Mouse (Mus musculus) CH12.LX (cell line): ENCODE measurements around the gene 4933416C03Rik. TPM values are rescaled to one million over a fixed set of nuclear protein-coding genes. Genes with fewer than 3 reads are reported as not detected.

Experiments used
- DNase-seq: peaks from one replicate; pipeline ENCODE4 v3.0.0-alpha.2; 2013; ENCODE audit errors: extremely low read depth
- H3K27ac ChIP-seq: 2 replicates; pipeline ENCODE4 v1.5.1; 2012; ENCODE audit warnings: low read depth, mild to moderate bottlenecking, control low read depth, moderate library complexity; ENCODE audit not compliant: insufficient read depth
- H3K27me3 ChIP-seq: replicated peaks from 2 replicates; pipeline ENCODE3; 2012; ENCODE audit warnings: inconsistent platforms
- H3K36me3 ChIP-seq, 2 experiments: replicated peaks in 1 of 2; 2 replicates each; pipeline versions ENCODE3 to v1.6.1; 2012; ENCODE audit warnings: inconsistent platforms in 1 of 2, low read length in 1 of 2, mild to moderate bottlenecking in 1 of 2, mixed read lengths in 1 of 2, moderate library complexity in 1 of 2; ENCODE audit not compliant: control insufficient read depth in 1 of 2, insufficient read depth in 1 of 2
- H3K4me1 ChIP-seq, 2 experiments: 2 replicates each; pipeline ENCODE4 v1.6.1; 2012; ENCODE audit warnings: inconsistent platforms in 1 of 2, moderate library complexity in 1 of 2; ENCODE audit not compliant: insufficient read depth in 2 of 2, control insufficient read depth in 1 of 2
- H3K4me2 ChIP-seq: 2 replicates; pipeline ENCODE4 v1.6.1; 2012; ENCODE audit warnings: low read depth, mild to moderate bottlenecking, control low read depth; ENCODE audit not compliant: poor library complexity, insufficient read depth, severe bottlenecking
- H3K4me3 ChIP-seq, 3 experiments: fragments of 150-350 bp in 1 of 3; sonication (generic) in 1 of 3; replicated peaks in 1 of 3; 2 replicates each; pipeline versions ENCODE3 to v1.5.1; 2011 to 2012; ENCODE audit warnings: low read depth in 2 of 3, low read length in 2 of 3, mild to moderate bottlenecking in 2 of 3, moderate library complexity in 2 of 3, control low read depth in 1 of 3, improper control_type of control experiment in 1 of 3, inconsistent platforms in 1 of 3, mixed read lengths in 1 of 3; ENCODE audit not compliant: poor library complexity in 1 of 3
- H3K79me2 ChIP-seq: replicated peaks from 2 replicates; pipeline ENCODE4 v1.6.1; 2012; ENCODE audit warnings: mild to moderate bottlenecking, moderate library complexity; ENCODE audit not compliant: control insufficient read depth, poor library complexity, insufficient read depth, severe bottlenecking; ENCODE audit errors: extremely low read depth
- H3K9ac ChIP-seq: 2 replicates; pipeline ENCODE4 v1.6.1; 2012; ENCODE audit warnings: low read depth, mild to moderate bottlenecking, control low read depth, moderate library complexity; ENCODE audit not compliant: insufficient read depth
- H3K9me3 ChIP-seq: replicated peaks from 2 replicates; pipeline ENCODE3; 2012; ENCODE audit warnings: low read length, inconsistent platforms, mixed read lengths
- BHLHE40 ChIP-seq: IDR thresholded peaks from 2 replicates; pipeline ENCODE4 v1.6.1; 2011; ENCODE audit warnings: mild to moderate bottlenecking, low read depth, low read length, improper control_type of control experiment
- CHD1 ChIP-seq: IDR thresholded peaks from 2 replicates; pipeline ENCODE4 v1.6.1; 2012; ENCODE audit warnings: low read depth, low read length, improper control_type of control experiment, inconsistent platforms
- CTCF ChIP-seq, 2 experiments: IDR thresholded peaks in 1 of 2; conservative IDR thresholded peaks in 1 of 2; 2 replicates each; pipeline ENCODE4 v1.5.1; 2011 to 2012; ENCODE audit warnings: low read depth in 2 of 2, low read length in 2 of 2, improper control_type of control experiment in 1 of 2, inconsistent platforms in 1 of 2, mild to moderate bottlenecking in 1 of 2, moderate library complexity in 1 of 2
- EP300 ChIP-seq: IDR thresholded peaks from 2 replicates; pipeline ENCODE4 v1.6.1; 2011; ENCODE audit warnings: low read length, improper control_type of control experiment
- ETS1 ChIP-seq: conservative IDR thresholded peaks from 2 replicates; pipeline ENCODE4 v1.6.1; 2012; ENCODE audit warnings: low read depth, mild to moderate bottlenecking, inconsistent platforms, low read length, improper control_type of control experiment, moderate library complexity
- GABPA ChIP-seq: IDR thresholded peaks from 2 replicates; pipeline ENCODE4 v1.6.1; 2012; ENCODE audit warnings: low read depth, low read length, improper control_type of control experiment, inconsistent platforms; ENCODE audit not compliant: insufficient replicate concordance
- IRF4 ChIP-seq: IDR thresholded peaks from 2 replicates; pipeline ENCODE4 v1.6.1; 2014; ENCODE audit warnings: low read depth, mild to moderate bottlenecking, inconsistent platforms, low read length, improper control_type of control experiment
- JUND ChIP-seq: conservative IDR thresholded peaks from 2 replicates; pipeline ENCODE4 v1.6.1; 2011; ENCODE audit warnings: low read depth, low read length, improper control_type of control experiment
- KAT2A ChIP-seq: IDR thresholded peaks from 2 replicates; pipeline ENCODE4 v1.6.1; 2012; ENCODE audit warnings: low read length, improper control_type of control experiment, inconsistent platforms; ENCODE audit not compliant: insufficient replicate concordance
- MAX ChIP-seq: IDR thresholded peaks from 2 replicates; pipeline ENCODE4 v1.6.1; 2011; ENCODE audit warnings: low read length, improper control_type of control experiment
- MXI1 ChIP-seq: IDR thresholded peaks from 2 replicates; pipeline ENCODE4 v1.6.1; 2011; ENCODE audit warnings: mild to moderate bottlenecking, low read depth, low read length, improper control_type of control experiment
- RAD21 ChIP-seq: IDR thresholded peaks from 2 replicates; pipeline ENCODE4 v1.6.1; 2011; ENCODE audit warnings: low read depth, mild to moderate bottlenecking, low read length, improper control_type of control experiment, moderate library complexity
- RCOR1 ChIP-seq: conservative IDR thresholded peaks from 2 replicates; pipeline ENCODE4 v1.6.1; 2012; ENCODE audit warnings: low read depth, mild to moderate bottlenecking, inconsistent platforms, low read length, improper control_type of control experiment
- SIN3A ChIP-seq: IDR thresholded peaks from 2 replicates; pipeline ENCODE4 v1.6.1; 2012; ENCODE audit warnings: low read length, improper control_type of control experiment, inconsistent platforms
- TCF12 ChIP-seq: IDR thresholded peaks from 2 replicates; pipeline ENCODE4 v1.6.1; 2014; ENCODE audit warnings: low read depth, mild to moderate bottlenecking, inconsistent platforms, low read length, improper control_type of control experiment
- UBTF ChIP-seq: IDR thresholded peaks from 2 replicates; pipeline ENCODE4 v1.6.1; 2012; ENCODE audit warnings: low read depth, mild to moderate bottlenecking, inconsistent platforms, low read length, improper control_type of control experiment, moderate library complexity
- USF1 ChIP-seq: IDR thresholded peaks from 2 replicates; pipeline ENCODE4 v1.6.1; 2014; ENCODE audit warnings: low read depth, mild to moderate bottlenecking, inconsistent platforms, low read length, improper control_type of control experiment
- ZC3H11A ChIP-seq: IDR thresholded peaks from 2 replicates; pipeline ENCODE4 v1.6.1; 2012; ENCODE audit warnings: low read depth, mild to moderate bottlenecking, inconsistent platforms, low read length, improper control_type of control experiment
- ZKSCAN1 ChIP-seq: IDR thresholded peaks from 2 replicates; pipeline ENCODE4 v1.6.1; 2012; ENCODE audit warnings: low read depth, inconsistent platforms, low read length, improper control_type of control experiment, borderline replicate concordance
- ZMIZ1 ChIP-seq: IDR thresholded peaks from 2 replicates; pipeline ENCODE4 v1.6.1; 2012; ENCODE audit warnings: low read depth, mild to moderate bottlenecking, inconsistent platforms, low read length, improper control_type of control experiment
- dilution Hi-C: fragments of 300-500 bp; cut with MboI; formaldehyde crosslinking; loops from 2 replicates; pipeline ENCODE4 v1.14.3; 2020; ENCODE audit warnings: low sequenced_read_pairs; ENCODE audit not compliant: extremely low pct_unique_long_range_greater_than_20kb, extremely low pct_ligation_motif_present
- in situ Hi-C: fragments of 300-500 bp; cut with MboI; formaldehyde crosslinking; loops from 3 replicates; pipeline ENCODE4 v1.14.3; 2019; ENCODE audit warnings: low sequenced_read_pairs, low pct_ligation_motif_present, low pct_unique_long_range_greater_than_20kb, mixed read lengths
- polyA plus RNA-seq: library from polyadenylated mRNA; unstranded; fragments of >175 nt; gene quantifications from 2 replicates; pipeline ENCODE4 v1.2.1, GENCODE M21; 2012; ENCODE audit warnings: low read depth; ENCODE audit not compliant: insufficient read length
- total RNA-seq, 2 experiments: library from RNA; depleted of rRNA; stranded (reverse); fragments of 300-350 nt in 1 of 2; fragments of >200 nt in 1 of 2; gene quantifications; 2 replicates each; pipeline ENCODE4 v1.2.3; 2012 to 2014

4933416C03Rik gene
- total and polyA plus RNA-seq, 3 experiments, result not detected

DNA sequence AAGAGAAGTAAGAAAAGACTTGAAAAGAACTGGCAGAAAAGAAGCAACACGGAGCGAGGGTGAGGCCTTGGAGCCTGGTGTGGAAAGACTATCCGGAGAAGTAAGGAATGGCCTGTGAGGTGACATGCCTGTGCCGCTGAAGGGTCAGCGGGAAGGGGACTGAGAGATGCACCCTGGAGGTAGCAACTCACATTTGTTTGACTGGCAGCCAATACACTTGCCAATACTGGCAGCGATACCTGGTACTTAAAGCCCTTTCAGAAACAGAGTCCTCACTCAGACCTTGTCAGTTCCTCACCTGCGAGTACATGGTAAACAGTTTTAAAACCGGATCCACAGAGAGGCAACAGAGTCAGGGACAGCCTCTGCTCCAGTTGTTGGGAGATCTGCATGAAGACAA lies 26.5 kb upstream of the 4933416C03Rik start:
- H3K4me1 ChIP-seq, result peaks cover 0 to 13% of the 10 kb centered on the region in 2 experiments; a peak in 2 of 4 replicates
- in situ Hi-C loops (no loop called here), dilution Hi-C loops (no loop called here)
- DNase-seq, result no peak
- H3K27ac ChIP-seq, result no peak overlapping the region
- no peaks in the 10 kb centered on the region for H3K27me3 ChIP-seq
- no peaks in the 10 kb centered on the region for H3K9me3 ChIP-seq
- TF ChIP-seq ZKSCAN1 (no peak), BHLHE40 (no peak), UBTF (no peak), KAT2A (no peak), RCOR1 (no peak), USF1 (no peak), JUND (no peak), MXI1 (no peak), ZMIZ1 (no peak), GABPA (no peak), EP300 (no peak), SIN3A (no peak), ZC3H11A (no peak), IRF4 (no peak), ETS1 (no peak), CHD1 (no peak), CTCF (conservative IDR thresholded peaks at IDR 0.05 in 1 of 2, IDR thresholded peaks at IDR 0.05 in 1 of 2; ENCODE audit: low read depth in 2 of 2, low read length in 2 of 2) (no peak)
- no peak overlapping the region for H3K4me3 ChIP-seq
- no peak overlapping the region for H3K4me2 ChIP-seq
- H3K36me3 ChIP-seq, result no peaks in the 10 kb centered on the region
- no peak overlapping the region for H3K9ac ChIP-seq
- H3K79me2 ChIP-seq, result no peaks in the 10 kb centered on the region

DNA sequence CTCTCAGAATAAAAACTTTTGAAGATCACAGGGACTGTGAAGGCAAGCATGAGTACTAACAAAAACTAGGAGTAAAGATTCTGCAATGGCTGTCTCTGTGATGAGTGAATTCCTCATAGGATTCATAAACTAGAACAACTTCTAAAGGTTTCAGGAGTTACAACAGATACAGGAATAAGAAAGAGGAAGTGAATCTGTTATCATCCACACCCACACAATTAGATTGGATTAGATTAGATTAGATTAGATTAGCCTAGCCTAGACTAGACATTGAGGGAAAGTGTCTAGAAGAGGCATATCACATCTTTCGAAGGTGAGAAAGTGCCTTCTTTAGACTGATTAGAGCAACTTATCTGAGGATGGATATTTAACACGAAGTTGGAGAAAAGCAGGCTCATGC lies 21.5 kb upstream of the 4933416C03Rik start:
- in situ Hi-C loops, result no loop called here
- dilution Hi-C loops, result no loop called here

More for the DNA sequence above, 21.5 kb upstream of the 4933416C03Rik start:
- Histone ChIP-seq H3K9ac (no peak overlapping the region), H3K4me1 (peaks cover 0 to 7% of the 10 kb centered on the region in 2 experiments; a peak in 1 of 4 replicates)
- no peak for TF ChIP-seq MAX
- TF ChIP-seq CHD1, result no peak
- TF ChIP-seq RAD21, result no peak
- no peak for TF ChIP-seq TCF12
- TF ChIP-seq USF1, result no peak
- TF ChIP-seq, all 38 proteins: peak for 0
- Histone ChIP-seq H3K4me3 (no peak overlapping the region), H3K9me3 (no peaks in the 10 kb centered on the region), H3K27me3 (no peaks in the 10 kb centered on the region), H3K27ac (no peak overlapping the region), H3K4me2 (no peak overlapping the region), H3K79me2 (no peaks in the 10 kb centered on the region), H3K36me3 (no peaks in the 10 kb centered on the region)
- DNase-seq, result no peak
